In the genomic region with DNA sequence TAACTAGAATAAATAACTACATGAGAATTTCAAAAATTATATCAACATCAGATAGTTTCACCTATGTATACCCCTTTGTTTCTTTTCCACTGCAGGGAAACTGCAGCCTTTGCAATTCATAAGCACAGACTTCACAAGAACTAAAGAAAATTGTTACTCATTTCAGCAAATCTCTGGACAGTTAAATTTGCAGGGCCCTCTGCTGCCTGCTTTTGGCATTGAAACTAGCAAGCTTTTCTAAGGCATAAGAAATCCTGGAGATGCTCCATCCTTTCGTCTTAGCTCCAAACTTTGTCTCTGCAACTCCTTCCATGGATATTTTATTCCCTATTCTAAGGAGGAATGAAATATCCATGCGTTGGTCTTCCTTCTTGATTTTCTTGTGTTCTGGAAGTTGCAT, we compare ENCODE assay signal across 13 mouse cellular contexts.
A peak's percentile ranks its signal among the peaks of the same experiment; 100 is the strongest.
DNase-seq lines count a peak whose midpoint lies in the region; ATAC-seq and TF ChIP-seq lines count a peak whose summit lies in the region.
"Had no signal": no experiment of that assay in that cellular context is flagged by ENCODE, and none has a peak within 500 bp of the region (broad histone marks: within the 10 kb centered on the region; RNA-seq: fewer than 3 reads in every experiment).

No protein-coding gene starts in this region.

- no peak overlapping the region for H3K9ac ChIP-seq in forebrain, postnatal 0 days
- H3K9ac ChIP-seq: embryonic facial prominence, embryonic 12.5 days; hindbrain, embryonic 15.5 days; midbrain, embryonic 12.5 days had no signal

- peaks cover 3% of the 10 kb centered on the region; the same call in 1 of the 2 replicates for H3K4me1 ChIP-seq in forebrain, postnatal 0 days (ENCODE audit: insufficient read depth)
- H3K4me1 ChIP-seq in forebrain, embryonic 10.5 days = no peaks in the 10 kb centered on the region
- H3K4me1 ChIP-seq: embryonic facial prominence, embryonic 12.5 days; hindbrain, embryonic 15.5 days; midbrain, embryonic 12.5 days had no signal

- no peak overlapping the region for H3K27ac ChIP-seq in forebrain, postnatal 0 days (ENCODE audit: low read depth, low read length)
- no peak overlapping the region for H3K27ac ChIP-seq in forebrain, embryonic 10.5 days
- no peak overlapping the region for H3K27ac ChIP-seq in left cerebral cortex, adult 2 months
- H3K27ac ChIP-seq: embryonic facial prominence, embryonic 12.5 days; hindbrain, embryonic 15.5 days; midbrain, embryonic 12.5 days had no signal

- no peak overlapping the region for H3K4me3 ChIP-seq in forebrain, postnatal 0 days (ENCODE audit: low read depth, low read length)
- H3K4me3 ChIP-seq in forebrain, embryonic 10.5 days = no peak overlapping the region
- H3K4me3 ChIP-seq in left cerebral cortex, adult 2 months = no peak overlapping the region
- H3K4me3 ChIP-seq: embryonic facial prominence, embryonic 12.5 days; hindbrain, embryonic 15.5 days; midbrain, embryonic 12.5 days had no signal

- no peaks in the 10 kb centered on the region for H3K27me3 ChIP-seq in forebrain, postnatal 0 days (ENCODE audit: insufficient read depth, low read length)
- H3K27me3 ChIP-seq in forebrain, embryonic 10.5 days (ENCODE audit: poor library complexity, severe bottlenecking) = no peaks in the 10 kb centered on the region
- H3K27me3 ChIP-seq: embryonic facial prominence, embryonic 12.5 days; hindbrain, embryonic 15.5 days; midbrain, embryonic 12.5 days had no signal

- H3K4me2 ChIP-seq in forebrain, postnatal 0 days (ENCODE audit: low read depth) = no peak overlapping the region
- H3K4me2 ChIP-seq: embryonic facial prominence, embryonic 12.5 days; hindbrain, embryonic 15.5 days; midbrain, embryonic 12.5 days had no signal

- peak; percentile 50 for TF ChIP-seq CTCF in forebrain, postnatal 0 days (IDR thresholded peaks at IDR 0.05; ENCODE audit: low read depth)
- peak; percentile 59 for TF ChIP-seq CTCF in left cerebral cortex, adult 2 months (IDR thresholded peaks at IDR 0.05)

- no peaks in the 10 kb centered on the region for H3K36me3 ChIP-seq in forebrain, postnatal 0 days (ENCODE audit: insufficient read depth)
- no peaks in the 10 kb centered on the region for H3K36me3 ChIP-seq in forebrain, embryonic 10.5 days (replicated peaks)
- H3K36me3 ChIP-seq: embryonic facial prominence, embryonic 12.5 days; hindbrain, embryonic 15.5 days; midbrain, embryonic 12.5 days had no signal

- no peaks in the 10 kb centered on the region for H3K9me3 ChIP-seq in forebrain, postnatal 0 days (ENCODE audit: low read length)
- H3K9me3 ChIP-seq in forebrain, embryonic 10.5 days = no peaks in the 10 kb centered on the region
- H3K9me3 ChIP-seq: embryonic facial prominence, embryonic 12.5 days; hindbrain, embryonic 15.5 days; midbrain, embryonic 12.5 days had no signal

- no peak for ATAC-seq in forebrain, postnatal 0 days

- intact Hi-C loops in left cerebral cortex, adult 2 months (cut with DNase I) = loop anchor here (5.0 to 10.0 kb wide), 2 partner anchors 454 to 521 kb away; partner anchors contain the start of gene Fgf14

- DNase-seq in forebrain, postnatal 0 days = peak; percentile 60
- DNase-seq in forebrain, embryonic 10.5 days (ENCODE audit: extremely low spot score, low spot score) = no peak
- no peak for DNase-seq in left cerebral cortex, adult 2 months (ENCODE audit: extremely low spot score in 1 of 2, low spot score in 2 of 2)
- DNase-seq in left cerebral cortex, adult 11 months (ENCODE audit: low spot score) = no peak
- DNase-seq in ES-CJ7 (ENCODE audit: low read depth, low spot score) = peak; percentile 5
- peak; percentile 0 for DNase-seq in fibroblast of lung, adult 2 months (ENCODE audit: low read depth)
- no peak for DNase-seq in spleen, adult 12 weeks (ENCODE audit: low spot score)
- DNase-seq in heart, adult 9 months (ENCODE audit: low spot score in 2 of 2) = no peak
- DNase-seq: liver; lung, postnatal 14 days had no signal

- 60% methylated on average over 2 of the region's 2 CpGs for WGBS in forebrain, postnatal 0 days
- WGBS in forebrain, embryonic 10.5 days = 75% methylated on average over 2 of the region's 2 CpGs

Comparison
In these comparisons a context has a peak if more than half of its experiments do, and no peak if none do; other contexts are left out.
1. DNase-seq: peak in forebrain, postnatal 0 days (single experiment), ES-CJ7 (single experiment) and fibroblast of lung, adult 2 months (single experiment); none in forebrain, embryonic 10.5 days (single experiment), left cerebral cortex, adult 2 months (0 of 2), left cerebral cortex, adult 11 months (single experiment), spleen, adult 12 weeks (single experiment) and heart, adult 9 months (0 of 2).